Mouse (Mus musculus) hindbrain, embryonic 13.5 days (tissue): ENCODE measurements around the gene Mrps25. TPM values are rescaled to one million over a fixed set of nuclear protein-coding genes. Genes with fewer than 3 reads are reported as not detected.

Experiments used
- ATAC-seq: fragments of 200-750 bp; cut with Nextera tagmentation; 2 replicates; pipeline ENCODE4 v1.8.0; 2017; ENCODE audit warnings: moderate TSS enrichment; ENCODE audit not compliant: low FRiP score
- H3K27ac ChIP-seq: fragments of 300-500 bp; sonication (generic); 2 replicates; pipeline ENCODE4 v1.5.1; 2015; ENCODE audit warnings: inconsistent platforms, mild to moderate bottlenecking, moderate library complexity
- H3K27me3 ChIP-seq: fragments of 300-500 bp; sonication (generic); 2 replicates; pipeline ENCODE4 v1.6.1; 2015; ENCODE audit warnings: mild to moderate bottlenecking, inconsistent platforms
- H3K36me3 ChIP-seq: fragments of 300-500 bp; sonication (generic); 2 replicates; pipeline ENCODE4 v1.6.1; 2015; ENCODE audit warnings: mild to moderate bottlenecking, inconsistent platforms
- H3K4me1 ChIP-seq: fragments of 300-500 bp; sonication (generic); replicated peaks from 2 replicates; pipeline ENCODE4 v1.6.1; 2015; ENCODE audit warnings: inconsistent platforms
- H3K4me2 ChIP-seq: fragments of 300-500 bp; sonication (generic); 2 replicates; pipeline ENCODE4 v1.6.1; 2015; ENCODE audit warnings: inconsistent platforms, mild to moderate bottlenecking, moderate library complexity
- H3K4me3 ChIP-seq: fragments of 300-500 bp; sonication (generic); 2 replicates; pipeline ENCODE4 v1.5.1; 2015; ENCODE audit warnings: mild to moderate bottlenecking, inconsistent platforms
- H3K9ac ChIP-seq: fragments of 300-500 bp; sonication (generic); 2 replicates; pipeline ENCODE4 v1.6.1; 2015; ENCODE audit warnings: mild to moderate bottlenecking, inconsistent platforms
- H3K9me3 ChIP-seq: fragments of 300-500 bp; sonication (generic); 2 replicates; pipeline ENCODE4 v1.6.1; 2016; ENCODE audit warnings: inconsistent platforms
- WGBS: fragments of 180-500 bp; shearing (Covaris S2); methylation state at CpG from one replicate; pipeline ENCODE4 v1.1.7; 2015; 5-methylcytosine and 5-hydroxymethylcytosine counted together
- polyA plus RNA-seq: library from polyadenylated mRNA; unstranded; fragments of >200 nt; fragmentation: Nextera tagmentation; extraction: Ambion mirVana; gene quantifications from 2 replicates; pipeline ENCODE4 v1.2.1, GENCODE M21; 2015

Mrps25 gene
- polyA plus RNA-seq, result 64.1 and 67.2 TPM in 2 replicates

DNA sequence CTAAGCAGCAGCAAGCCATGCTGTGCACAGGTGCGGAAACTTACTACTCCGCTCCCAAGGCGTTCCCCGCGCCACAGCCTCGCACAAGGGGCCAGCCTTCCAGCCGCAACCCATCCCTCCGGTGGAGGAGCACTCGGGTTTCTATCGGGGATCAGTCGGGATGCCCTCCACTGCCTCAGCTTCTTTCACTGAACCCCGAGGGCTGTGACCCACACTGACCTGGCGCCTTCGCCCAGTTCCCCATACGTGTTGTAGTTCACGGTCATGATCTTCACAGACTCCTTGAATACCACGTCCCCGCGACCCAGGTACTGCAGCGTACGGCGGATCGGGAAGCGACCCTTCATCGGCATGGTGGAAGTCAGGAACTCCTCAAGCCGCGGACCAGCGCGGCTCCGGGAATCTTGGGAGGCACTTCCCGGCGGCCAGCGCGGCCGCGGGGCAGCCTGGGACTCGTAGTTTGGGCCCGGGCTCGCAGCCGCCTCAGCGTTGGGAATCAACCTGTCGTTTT is at the start of gene Mrps25:
Gene Mrps25 (minus strand): TSS at position 413 of the 511 bp plus-strand sequence.
- H3K9ac ChIP-seq, result peak within 1 kb of the TSS; percentile 87
- H3K27ac ChIP-seq, result peak within 1 kb of the TSS; percentile 73
- H3K9me3 ChIP-seq, result 0 out of 2 replicates have a peak, but pooled peaks cover 5% of the 10 kb centered on the region
- ATAC-seq, result peak; percentile 95
- peak within 1 kb of the TSS; percentile 85 for H3K4me3 ChIP-seq
- H3K27me3 ChIP-seq, result no peaks in the 10 kb centered on the region
- H3K36me3 ChIP-seq, result peaks cover 53% of the 10 kb centered on the region
- under 1% methylated on average over 42 of the region's 42 CpGs for WGBS
- H3K4me2 ChIP-seq, result peak within 1 kb of the TSS; percentile 86
- H3K4me1 ChIP-seq, result peaks cover 15% of the 10 kb centered on the region

DNA sequence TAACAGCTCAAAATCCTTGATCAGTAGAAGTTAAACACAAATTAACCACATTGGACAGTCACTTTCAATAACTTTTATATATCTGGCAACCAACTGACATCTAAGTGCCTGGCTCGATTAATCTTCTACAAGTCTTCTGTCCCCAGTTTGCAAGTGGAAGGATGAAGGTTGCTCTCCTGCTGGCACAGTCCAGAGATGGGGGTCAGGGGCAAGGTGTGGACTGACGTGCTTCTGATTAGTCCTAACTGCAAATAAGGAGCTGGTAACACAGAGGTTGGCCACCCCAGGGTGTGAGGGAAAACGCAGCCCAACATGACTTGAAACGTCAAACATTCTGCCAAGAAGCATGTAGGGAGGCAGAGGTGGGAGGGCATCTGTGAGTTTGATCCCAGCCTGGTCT is 47.9 kb upstream of the Mrps25 start:
- H3K9me3 ChIP-seq, result no peaks in the 10 kb centered on the region
- H3K27ac ChIP-seq, result no peak overlapping the region
- no peak overlapping the region for H3K9ac ChIP-seq
- no peaks in the 10 kb centered on the region for H3K4me1 ChIP-seq
- WGBS, result 77% methylated on average over 4 of the region's 4 CpGs
- H3K27me3 ChIP-seq, result no peaks in the 10 kb centered on the region
- no peak for ATAC-seq
- H3K36me3 ChIP-seq, result no peaks in the 10 kb centered on the region
- H3K4me3 ChIP-seq, result no peak overlapping the region
- no peak overlapping the region for H3K4me2 ChIP-seq

- Histone ChIP-seq H3K9ac (no peak overlapping the region), H3K36me3 (no peaks in the 10 kb centered on the region), H3K9me3 (no peaks in the 10 kb centered on the region), H3K4me3 (no peak overlapping the region), H3K4me2 (no peak overlapping the region), H3K4me1 (no peaks in the 10 kb centered on the region), H3K27ac (no peak overlapping the region), H3K27me3 (no peaks in the 10 kb centered on the region)
- WGBS, result 75% methylated on average over 1 of the region's 1 CpGs
- no peak for ATAC-seq
Measured at GRCm38 (mm10) chr6:92231356-92231755, 47.5 kb upstream of the Mrps25 start.

DNA sequence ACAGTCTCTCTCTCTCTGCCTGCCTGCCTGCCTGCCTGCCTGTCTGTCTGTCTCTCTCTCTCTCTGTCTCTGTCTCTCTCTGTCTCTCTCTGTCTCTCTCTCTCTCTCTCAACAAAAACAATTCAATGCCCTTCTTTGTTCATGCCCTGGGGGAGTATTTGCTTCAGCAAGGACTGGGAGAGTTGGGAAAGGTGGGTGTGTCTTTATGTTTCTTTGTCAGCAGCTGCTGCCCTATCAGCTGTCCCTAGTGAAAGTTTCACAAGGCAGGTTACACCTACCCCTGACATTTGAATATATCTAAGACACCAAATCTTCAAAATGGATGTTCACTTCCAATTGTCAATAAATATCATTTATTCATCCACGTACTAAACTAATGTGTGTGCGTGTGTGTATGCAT is 45.8 kb upstream of the Mrps25 start:
- Histone ChIP-seq H3K27me3 (no peaks in the 10 kb centered on the region), H3K4me3 (no peak overlapping the region), H3K36me3 (no peaks in the 10 kb centered on the region), H3K4me2 (no peak overlapping the region), H3K9ac (no peak overlapping the region), H3K9me3 (no peaks in the 10 kb centered on the region), H3K4me1 (no peaks in the 10 kb centered on the region), H3K27ac (no peak overlapping the region)
- ATAC-seq, result no peak
- WGBS, result 93% methylated on average over 2 of the region's 2 CpGs

- Histone ChIP-seq H3K9ac (no peak overlapping the region), H3K4me2 (no peak overlapping the region), H3K27ac (no peak overlapping the region), H3K4me1 (no peaks in the 10 kb centered on the region), H3K27me3 (no peaks in the 10 kb centered on the region), H3K9me3 (no peaks in the 10 kb centered on the region), H3K36me3 (no peaks in the 10 kb centered on the region), H3K4me3 (no peak overlapping the region)
- no peak for ATAC-seq
Measured at GRCm38 (mm10) chr6:92229103-92229502, 45.3 kb upstream of the Mrps25 start.

DNA sequence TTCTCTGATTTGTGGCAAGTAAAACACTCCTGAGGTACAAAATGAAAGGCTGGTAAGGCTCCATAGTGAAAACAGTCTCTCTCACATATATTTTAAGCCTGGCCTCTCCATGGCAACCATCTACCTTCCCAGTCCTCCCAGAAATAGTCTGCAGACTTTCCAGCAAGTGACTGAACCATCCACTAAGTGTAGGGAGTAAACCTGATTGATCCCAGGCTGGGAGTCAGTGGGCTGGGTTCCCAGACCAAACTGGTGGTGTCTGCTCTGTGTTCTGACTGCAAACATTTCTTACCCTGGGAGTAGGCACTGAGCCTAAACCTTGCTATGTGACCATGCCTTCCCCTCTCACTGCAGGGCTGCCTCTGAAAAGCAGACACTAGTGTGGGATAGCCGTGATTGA is 41.1 kb upstream of the Mrps25 start:
- ATAC-seq, result no peak
- WGBS, result 72% methylated on average over 1 of the region's 1 CpGs

GRCm38 (mm10) chr6:92222021-92222420 is 38.2 kb upstream of the Mrps25 start:
- Histone ChIP-seq H3K36me3 (no peaks in the 10 kb centered on the region), H3K4me1 (no peaks in the 10 kb centered on the region), H3K9ac (no peak overlapping the region), H3K4me2 (no peak overlapping the region), H3K27me3 (no peaks in the 10 kb centered on the region; the same call in 1 of the 2 replicates), H3K9me3 (no peaks in the 10 kb centered on the region; the same call in 1 of the 2 replicates), H3K27ac (no peak overlapping the region), H3K4me3 (no peak overlapping the region)
- no peak for ATAC-seq
- WGBS, result 90% methylated on average over 3 of the region's 3 CpGs

More for the DNA sequence above, 41.1 kb upstream of the Mrps25 start:
- H3K4me2 ChIP-seq, result no peak overlapping the region
- no peaks in the 10 kb centered on the region for H3K4me1 ChIP-seq
- H3K36me3 ChIP-seq, result no peaks in the 10 kb centered on the region
- no peak overlapping the region for H3K4me3 ChIP-seq
- no peak overlapping the region for H3K9ac ChIP-seq
- no peak overlapping the region for H3K27ac ChIP-seq
- H3K27me3 ChIP-seq, result no peaks in the 10 kb centered on the region
- no peaks in the 10 kb centered on the region; the same call in 1 of the 2 replicates for H3K9me3 ChIP-seq

DNA sequence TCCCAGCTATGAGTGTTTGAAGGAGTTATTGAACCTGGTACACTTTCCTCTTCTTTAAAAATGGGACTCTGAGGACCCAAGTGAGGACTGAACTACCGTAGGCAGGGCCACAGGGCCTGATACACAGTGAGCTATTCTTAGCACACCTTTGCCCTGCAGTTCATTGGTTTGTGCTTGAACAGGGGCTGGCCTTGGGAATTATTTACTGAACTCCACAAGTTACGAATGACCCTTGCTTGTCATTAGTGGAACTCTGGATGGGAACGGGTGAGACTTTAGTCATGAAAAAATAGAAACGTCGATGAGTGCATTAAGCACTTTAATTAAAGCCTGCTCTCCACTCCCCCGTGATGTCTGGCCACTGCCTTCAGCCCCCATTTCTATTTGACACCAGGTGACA is 37.8 kb upstream of the Mrps25 start:
- Histone ChIP-seq H3K36me3 (no peaks in the 10 kb centered on the region), H3K9me3 (no peaks in the 10 kb centered on the region; the same call in 1 of the 2 replicates), H3K4me2 (no peak overlapping the region), H3K27ac (no peak overlapping the region), H3K27me3 (no peaks in the 10 kb centered on the region; the same call in 1 of the 2 replicates), H3K4me3 (no peak overlapping the region), H3K4me1 (no peaks in the 10 kb centered on the region), H3K9ac (no peak overlapping the region)
- 84% methylated on average over 6 of the region's 6 CpGs for WGBS
- no peak for ATAC-seq

- Histone ChIP-seq H3K9me3 (no peaks in the 10 kb centered on the region; the same call in 1 of the 2 replicates), H3K27ac (no peak overlapping the region), H3K27me3 (peaks cover 3% of the 10 kb centered on the region; the same call in 1 of the 2 replicates), H3K36me3 (no peaks in the 10 kb centered on the region), H3K9ac (no peak overlapping the region), H3K4me1 (peaks cover 4% of the 10 kb centered on the region; the same call in 1 of the 2 replicates), H3K4me3 (no peak overlapping the region), H3K4me2 (no peak overlapping the region)
- ATAC-seq, result no peak
- 59% methylated on average over 3 of the region's 3 CpGs for WGBS
Measured at GRCm38 (mm10) chr6:92219445-92219844, 35.6 kb upstream of the Mrps25 start.

DNA sequence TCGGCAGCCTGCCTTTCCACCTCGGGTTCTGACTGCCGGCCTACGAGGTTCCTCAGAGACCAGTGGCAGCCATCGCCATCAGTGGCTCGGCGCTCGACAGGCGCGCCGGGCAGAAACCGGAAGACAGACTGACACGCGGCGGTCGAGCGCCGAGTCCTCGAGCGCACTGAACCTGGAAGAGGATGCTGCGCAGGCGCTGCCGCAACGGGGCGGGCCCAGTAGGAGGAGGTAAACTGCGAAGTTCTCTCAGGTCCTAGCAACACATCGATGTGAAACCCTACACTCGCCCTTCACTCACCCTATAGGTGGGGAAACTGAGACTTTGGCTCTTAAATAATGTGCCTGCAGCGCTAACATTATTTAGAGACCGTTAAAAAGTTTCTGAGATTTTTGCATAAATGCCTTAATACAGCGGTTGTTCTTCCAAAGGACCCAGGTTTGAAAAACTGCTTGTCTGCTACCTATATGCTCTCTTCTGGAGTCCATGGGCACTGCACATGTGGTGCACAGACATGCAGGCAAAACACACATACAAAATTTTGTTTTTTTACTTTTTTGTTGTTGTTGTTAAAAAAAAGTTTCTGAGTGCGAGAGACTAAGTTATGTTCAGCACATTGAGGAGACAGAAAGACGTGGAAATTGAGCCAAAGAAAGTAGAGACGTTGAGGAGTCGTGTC is 31.1 kb upstream of the Mrps25 start, which contains the start of gene Rbsn:
Gene Rbsn (minus strand): TSS at position 153 of the 677 bp plus-strand sequence.
- 11% methylated on average over 35 of the region's 35 CpGs for WGBS
- Histone ChIP-seq H3K4me1 (peaks cover 16% of the 10 kb centered on the region), H3K9me3 (no peaks in the 10 kb centered on the region), H3K27ac (peak within 1 kb of the TSS; percentile 91), H3K4me2 (peak within 1 kb of the TSS; percentile 94), H3K4me3 (peak within 1 kb of the TSS; percentile 84), H3K27me3 (peaks cover 3% of the 10 kb centered on the region; the same call in 1 of the 2 replicates), H3K36me3 (peaks cover 11% of the 10 kb centered on the region), H3K9ac (peak within 1 kb of the TSS; percentile 93)
- ATAC-seq, result peak; percentile 94

DNA sequence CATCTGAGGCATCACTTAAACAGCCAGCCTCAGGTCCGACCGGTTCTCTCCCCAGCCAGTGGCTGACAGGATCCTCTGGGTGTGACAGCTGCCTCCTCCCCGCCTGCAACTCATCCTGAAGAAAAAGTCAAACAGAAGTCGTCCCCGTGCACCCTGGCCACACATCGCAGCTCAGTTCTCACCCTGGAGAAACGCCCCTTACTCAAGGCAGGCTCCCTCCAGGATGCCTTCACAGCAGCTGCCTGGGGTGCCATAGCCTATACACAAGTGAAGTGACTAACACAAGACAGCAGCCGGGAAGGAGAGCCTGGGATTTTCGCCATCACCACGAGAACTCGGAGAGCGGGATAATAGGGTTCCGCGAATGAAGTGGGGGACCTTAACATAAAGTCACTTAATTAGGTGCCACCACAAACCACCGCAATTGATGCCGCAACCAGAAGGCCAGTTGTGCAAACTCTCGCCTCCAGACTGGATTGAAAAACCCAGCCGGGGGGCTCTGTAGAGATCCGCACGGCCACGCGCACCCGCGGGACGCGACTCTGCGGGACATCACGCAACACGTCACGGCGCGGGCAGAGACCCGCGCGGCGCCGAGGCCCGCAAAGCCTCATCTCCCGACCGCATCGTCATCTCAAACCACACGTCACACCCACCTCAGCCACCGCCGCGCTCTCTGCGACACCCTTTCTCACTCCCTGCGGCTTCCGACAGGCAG is 30.4 kb upstream of the Mrps25 start:
- peak; percentile 84 for ATAC-seq
- Histone ChIP-seq H3K27ac (peak overlapping the region; percentile 91), H3K9ac (peak overlapping the region; percentile 93), H3K27me3 (peaks cover 3% of the 10 kb centered on the region; the same call in 1 of the 2 replicates), H3K4me3 (peak overlapping the region; percentile 84), H3K4me1 (peaks cover 16% of the 10 kb centered on the region), H3K9me3 (no peaks in the 10 kb centered on the region), H3K4me2 (peak overlapping the region; percentile 94), H3K36me3 (peaks cover 18% of the 10 kb centered on the region)
- 1% methylated on average over 48 of the region's 48 CpGs for WGBS

GRCm38 (mm10) chr6:92199414-92199813 is 15.6 kb upstream of the Mrps25 start:
- Histone ChIP-seq H3K4me3 (no peak overlapping the region), H3K27ac (no peak overlapping the region), H3K4me2 (no peak overlapping the region), H3K4me1 (no peaks in the 10 kb centered on the region), H3K9me3 (no peaks in the 10 kb centered on the region), H3K27me3 (no peaks in the 10 kb centered on the region), H3K36me3 (peaks cover 84% of the 10 kb centered on the region), H3K9ac (no peak overlapping the region)
- ATAC-seq, result no peak
- WGBS, result 97% methylated on average over 8 of the region's 8 CpGs
